Mouse (Mus musculus) kidney, embryonic 15.5 days (tissue): ENCODE measurements around the gene Bcat1. TPM values are rescaled to one million over a fixed set of nuclear protein-coding genes. Genes with fewer than 3 reads are reported as not detected.
"Not testable (repeated sequence)": the region's sequence is repeated elsewhere in the genome, so short reads cannot be mapped to it uniquely, and the experiment has no call there.

Experiments
- ATAC-seq: fragments of 200-750 bp; cut with Nextera tagmentation; replicated peaks from 2 replicates; pipeline ENCODE4 v1.8.0; 2017; ENCODE audit warnings: moderate TSS enrichment; ENCODE audit not compliant: low FRiP score
- H3K27ac ChIP-seq: fragments of 300-500 bp; sonication (generic); 2 replicates; pipeline ENCODE4 v1.5.1; 2015; ENCODE audit warnings: mild to moderate bottlenecking, inconsistent platforms
- H3K27me3 ChIP-seq: fragments of 300-500 bp; sonication (generic); 2 replicates; pipeline ENCODE4 v1.6.1; 2015; ENCODE audit warnings: inconsistent platforms
- H3K36me3 ChIP-seq: fragments of 300-500 bp; sonication (generic); 2 replicates; pipeline ENCODE4 v1.6.1; 2015; ENCODE audit warnings: inconsistent platforms
- H3K4me1 ChIP-seq: fragments of 300-500 bp; sonication (generic); 2 replicates; pipeline ENCODE4 v1.6.1; 2015; ENCODE audit warnings: inconsistent platforms
- H3K4me2 ChIP-seq: fragments of 300-500 bp; sonication (generic); 2 replicates; pipeline ENCODE4 v1.6.1; 2015; ENCODE audit warnings: moderate library complexity, mild to moderate bottlenecking, inconsistent platforms
- H3K4me3 ChIP-seq: fragments of 300-500 bp; sonication (generic); replicated peaks from 2 replicates; pipeline ENCODE4 v1.5.1; 2015; ENCODE audit warnings: mild to moderate bottlenecking, inconsistent platforms
- H3K9ac ChIP-seq: fragments of 300-500 bp; sonication (generic); 2 replicates; pipeline ENCODE4 v1.6.1; 2015; ENCODE audit warnings: mild to moderate bottlenecking, inconsistent platforms
- H3K9me3 ChIP-seq: fragments of 300-500 bp; sonication (generic); replicated peaks from 2 replicates; pipeline ENCODE4 v1.6.1; 2016; ENCODE audit warnings: inconsistent platforms
- WGBS: fragments of 180-500 bp; shearing (Covaris S2); methylation state at CpG from one replicate; pipeline ENCODE4 v1.1.7; 2015; ENCODE audit warnings: mixed read lengths; 5-methylcytosine and 5-hydroxymethylcytosine counted together
- polyA plus RNA-seq: library from polyadenylated mRNA; unstranded; fragments of >200 nt; fragmentation: Nextera tagmentation; extraction: Ambion mirVana; gene quantifications from 2 replicates; pipeline ENCODE4 v1.2.1, GENCODE M21; 2015

The Bcat1 gene
- polyA plus RNA-seq, 1 experiment from 2014 or later, result 9.1 TPM

DNA sequence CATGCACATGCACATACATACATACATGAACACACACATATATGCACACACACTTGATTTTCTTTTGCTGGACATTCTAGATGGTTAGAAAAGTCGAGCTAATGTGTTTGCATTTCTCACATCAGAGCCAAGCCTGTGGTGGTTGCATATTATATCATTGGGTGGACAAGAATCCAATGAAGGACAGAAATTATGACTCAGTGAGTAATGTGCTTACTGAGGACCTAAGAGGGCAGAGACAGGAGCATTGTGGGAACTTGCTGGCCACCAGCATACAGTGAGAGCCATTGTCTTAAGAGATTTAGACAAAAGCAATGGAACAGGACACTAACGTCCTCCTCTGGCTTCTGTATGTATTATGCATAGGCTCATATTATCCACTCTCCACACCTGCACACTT is 38.6 kb upstream of the Bcat1 start:
- H3K9me3 ChIP-seq, result no peaks in the 10 kb centered on the region
- H3K36me3 ChIP-seq, result no peaks in the 10 kb centered on the region
- no peak overlapping the region for H3K4me3 ChIP-seq
- no peak overlapping the region for H3K4me2 ChIP-seq
- H3K27ac ChIP-seq, result no peak overlapping the region
- ATAC-seq, result no peak
- peaks cover 10% of the 10 kb centered on the region for H3K4me1 ChIP-seq
- H3K27me3 ChIP-seq, result no peaks in the 10 kb centered on the region
- no peak overlapping the region for H3K9ac ChIP-seq
- WGBS, result 83% methylated on average over 2 of the region's 2 CpGs

DNA sequence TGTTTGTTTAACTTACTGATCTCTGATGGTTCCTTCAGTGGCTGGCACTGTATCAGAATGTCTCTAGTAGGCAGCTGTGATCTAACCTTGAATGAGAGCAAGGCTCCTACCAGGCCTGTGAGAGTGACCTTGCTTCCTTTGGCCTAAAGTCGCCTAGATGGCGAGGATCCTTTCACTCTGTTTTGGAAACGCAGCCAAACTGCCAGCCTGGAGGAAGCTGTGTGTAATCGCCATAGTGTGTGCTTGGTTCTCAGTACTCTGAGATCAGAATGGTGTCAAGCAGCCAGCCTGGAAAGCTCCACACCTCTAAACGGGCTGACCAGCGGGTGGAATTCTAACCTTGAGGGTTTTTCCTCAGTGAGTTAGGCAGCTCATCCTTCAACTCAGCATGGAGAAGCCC is 36.9 kb upstream of the Bcat1 start:
- H3K36me3 ChIP-seq, result no peaks in the 10 kb centered on the region
- H3K27me3 ChIP-seq, result no peaks in the 10 kb centered on the region
- WGBS, result 63% methylated on average over 6 of the region's 6 CpGs
- no peak overlapping the region for H3K4me3 ChIP-seq
- no peak for ATAC-seq
- no peak overlapping the region for H3K27ac ChIP-seq
- H3K4me2 ChIP-seq, result no peak overlapping the region
- no peaks in the 10 kb centered on the region for H3K9me3 ChIP-seq
- no peak overlapping the region for H3K9ac ChIP-seq
- peaks cover 10% of the 10 kb centered on the region for H3K4me1 ChIP-seq

DNA sequence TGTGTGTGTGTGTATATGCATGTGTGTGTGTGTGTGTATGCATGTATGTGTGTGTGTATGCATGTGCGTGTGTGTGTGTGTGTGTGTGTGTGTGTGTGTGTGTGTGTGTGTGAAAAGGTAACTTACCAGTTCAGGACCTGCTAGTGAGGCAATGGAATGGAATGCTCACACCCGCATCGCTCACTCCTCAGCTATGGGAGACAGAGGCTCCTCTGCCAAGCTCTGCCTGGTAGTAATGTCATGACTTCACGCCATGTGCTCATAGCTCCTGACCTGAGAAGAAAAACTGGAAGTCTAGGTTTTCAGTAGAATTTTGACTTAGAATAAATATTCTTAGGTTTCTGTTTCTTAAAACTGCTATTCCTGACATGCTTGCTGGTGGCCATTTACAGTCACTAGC is 34.8 kb upstream of the Bcat1 start:
- no peak overlapping the region for H3K27ac ChIP-seq
- 87% methylated on average over 4 of the region's 4 CpGs for WGBS
- no peak overlapping the region for H3K4me3 ChIP-seq
- H3K9ac ChIP-seq, result no peak overlapping the region
- ATAC-seq, result no peak
- H3K9me3 ChIP-seq, result no peaks in the 10 kb centered on the region
- no peaks in the 10 kb centered on the region for H3K36me3 ChIP-seq
- no peaks in the 10 kb centered on the region; the same call in 1 of the 2 replicates for H3K4me1 ChIP-seq
- no peak overlapping the region for H3K4me2 ChIP-seq
- no peaks in the 10 kb centered on the region for H3K27me3 ChIP-seq

GRCm38 (mm10) chr6:145106163-145106842 is 30.3 kb upstream of the Bcat1 start:
- Histone ChIP-seq H3K9me3 (no peaks in the 10 kb centered on the region), H3K4me2 (no peak overlapping the region), H3K27ac (no peak overlapping the region), H3K36me3 (no peaks in the 10 kb centered on the region), H3K4me3 (no peak overlapping the region), H3K27me3 (no peaks in the 10 kb centered on the region), H3K9ac (no peak overlapping the region), H3K4me1 (peaks cover 5% of the 10 kb centered on the region; the same call in 1 of the 2 replicates)
- ATAC-seq, result no peak
- 95% methylated on average over 5 of the region's 6 CpGs for WGBS

DNA sequence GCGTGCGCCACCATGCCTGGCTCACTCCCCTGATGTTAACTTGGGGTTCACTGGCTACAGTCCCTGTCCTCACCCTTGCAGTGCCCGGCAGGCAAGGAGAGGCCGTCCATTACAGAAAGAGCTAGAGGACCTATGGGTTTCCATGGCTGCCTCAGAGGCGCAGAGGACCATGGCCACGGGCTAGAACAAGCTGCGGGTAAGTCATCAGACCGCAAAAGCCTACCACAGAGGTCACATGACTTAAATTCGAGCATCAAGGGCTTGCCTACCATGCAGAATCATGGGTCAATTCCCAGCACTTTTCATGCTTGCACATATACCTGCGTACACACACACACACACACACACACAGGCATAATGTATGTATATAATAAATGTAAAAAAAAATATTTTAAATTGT is 29.5 kb upstream of the Bcat1 start:
- peaks cover 5% of the 10 kb centered on the region; the same call in 1 of the 2 replicates for H3K4me1 ChIP-seq
- H3K4me3 ChIP-seq, result no peak overlapping the region
- no peak overlapping the region for H3K27ac ChIP-seq
- H3K4me2 ChIP-seq, result no peak overlapping the region
- ATAC-seq, result no peak
- no peaks in the 10 kb centered on the region for H3K9me3 ChIP-seq
- H3K27me3 ChIP-seq, result no peaks in the 10 kb centered on the region
- WGBS, result 95% methylated on average over 10 of the region's 10 CpGs
- no peaks in the 10 kb centered on the region for H3K36me3 ChIP-seq
- H3K9ac ChIP-seq, result no peak overlapping the region

GRCm38 (mm10) chr6:145104241-145104939 is 28.4 kb upstream of the Bcat1 start:
- ATAC-seq, result no peak
- Histone ChIP-seq H3K27ac (no peak overlapping the region), H3K9ac (no peak overlapping the region), H3K4me1 (peaks cover 5% of the 10 kb centered on the region; the same call in 1 of the 2 replicates), H3K4me3 (no peak overlapping the region), H3K27me3 (no peaks in the 10 kb centered on the region), H3K9me3 (no peaks in the 10 kb centered on the region), H3K36me3 (no peaks in the 10 kb centered on the region), H3K4me2 (no peak overlapping the region)
- WGBS, result 58% methylated on average over 10 of the region's 10 CpGs

DNA sequence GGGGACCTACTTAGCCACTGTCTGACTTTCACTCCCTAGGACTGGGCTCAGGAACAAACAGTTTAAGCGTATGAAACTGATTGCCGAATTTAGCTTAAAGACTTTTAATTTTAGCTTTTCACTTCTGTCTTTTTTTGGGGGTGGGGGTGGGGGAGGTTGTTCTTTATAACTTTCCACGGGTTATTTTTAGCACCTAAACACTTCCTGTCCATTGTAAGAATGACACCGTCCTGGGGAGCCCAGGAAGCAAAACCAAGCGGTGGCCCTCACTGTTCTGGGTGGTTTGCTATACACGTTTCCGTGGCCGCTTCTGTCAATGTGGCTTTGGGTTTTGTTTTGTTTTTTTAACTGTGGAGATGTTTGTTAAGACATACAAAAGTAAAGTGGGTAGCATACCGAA is 24.9 kb upstream of the Bcat1 start:
- H3K36me3 ChIP-seq, result no peaks in the 10 kb centered on the region
- peaks cover 5% of the 10 kb centered on the region; the same call in 1 of the 2 replicates for H3K4me1 ChIP-seq
- H3K9me3 ChIP-seq, result no peaks in the 10 kb centered on the region
- no peak overlapping the region for H3K4me2 ChIP-seq
- H3K4me3 ChIP-seq, result no peak overlapping the region
- ATAC-seq, result no peak
- no peak overlapping the region for H3K27ac ChIP-seq
- H3K9ac ChIP-seq, result no peak overlapping the region
- H3K27me3 ChIP-seq, result no peaks in the 10 kb centered on the region
- WGBS, result 66% methylated on average over 9 of the region's 9 CpGs

GRCm38 (mm10) chr6:145094431-145094830 is 18.4 kb upstream of the Bcat1 start:
- ATAC-seq, result no peak
- H3K27ac ChIP-seq, result no peak overlapping the region
- H3K4me2 ChIP-seq, result no peak overlapping the region
- no peak overlapping the region for H3K9ac ChIP-seq
- H3K9me3 ChIP-seq, result no peaks in the 10 kb centered on the region
- no peaks in the 10 kb centered on the region for H3K27me3 ChIP-seq
- H3K36me3 ChIP-seq, result no peaks in the 10 kb centered on the region
- 70% methylated on average over 4 of the region's 4 CpGs for WGBS
- peaks cover 6% of the 10 kb centered on the region; the same call in 1 of the 2 replicates for H3K4me1 ChIP-seq
- no peak overlapping the region for H3K4me3 ChIP-seq

- H3K27me3 ChIP-seq, result not testable (repeated sequence)
Measured at GRCm38 (mm10) chr6:145093038-145093622, 17.1 kb upstream of the Bcat1 start.

GRCm38 (mm10) chr6:145091998-145092397 is 16.0 kb upstream of the Bcat1 start:
- H3K27me3 ChIP-seq, result no peaks in the 10 kb centered on the region
- H3K9me3 ChIP-seq, result no peaks in the 10 kb centered on the region
- H3K4me1 ChIP-seq, result peaks cover 6% of the 10 kb centered on the region; the same call in 1 of the 2 replicates
- no peak overlapping the region for H3K4me2 ChIP-seq
- no peak overlapping the region for H3K9ac ChIP-seq
- H3K4me3 ChIP-seq, result no peak overlapping the region
- H3K36me3 ChIP-seq, result no peaks in the 10 kb centered on the region
- H3K27ac ChIP-seq, result no peak overlapping the region
- 77% methylated on average over 7 of the region's 7 CpGs for WGBS
- no peak for ATAC-seq

More at GRCm38 (mm10) chr6:145093038-145093622, 17.1 kb upstream of the Bcat1 start:
- 50% methylated on average over 7 of the region's 7 CpGs for WGBS
- not testable (repeated sequence) for H3K9ac ChIP-seq, H3K4me1 ChIP-seq, H3K9me3 ChIP-seq, ATAC-seq, H3K36me3 ChIP-seq, H3K4me2 ChIP-seq, H3K4me3 ChIP-seq, H3K27ac ChIP-seq

DNA sequence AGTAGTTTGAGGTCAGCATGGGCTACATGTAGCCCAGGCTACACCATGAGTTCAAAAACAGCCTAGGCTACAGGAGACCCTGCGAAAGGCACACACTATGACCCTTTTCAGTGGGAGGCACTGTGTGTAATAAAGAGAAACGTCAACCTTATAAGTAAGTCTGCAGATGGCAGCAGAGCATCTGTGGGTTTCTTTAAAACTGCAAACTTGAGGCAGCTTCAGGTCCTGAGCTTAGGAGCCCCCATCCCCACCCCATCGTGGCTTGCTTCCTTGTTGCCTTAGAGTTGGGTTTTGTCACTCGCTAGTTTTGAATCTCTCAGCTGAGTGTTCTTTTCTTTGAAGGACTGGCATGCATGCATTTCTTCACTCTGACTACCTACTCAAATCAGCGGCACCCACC is 14.9 kb upstream of the Bcat1 start:
- Histone ChIP-seq H3K4me2 (no peak overlapping the region), H3K4me3 (no peak overlapping the region), H3K27me3 (no peaks in the 10 kb centered on the region), H3K27ac (no peak overlapping the region), H3K36me3 (no peaks in the 10 kb centered on the region), H3K9ac (no peak overlapping the region), H3K9me3 (no peaks in the 10 kb centered on the region), H3K4me1 (peaks cover 6% of the 10 kb centered on the region; the same call in 1 of the 2 replicates)
- ATAC-seq, result no peak; the same call in 1 of the 2 replicates
- WGBS, result 63% methylated on average over 5 of the region's 5 CpGs

DNA sequence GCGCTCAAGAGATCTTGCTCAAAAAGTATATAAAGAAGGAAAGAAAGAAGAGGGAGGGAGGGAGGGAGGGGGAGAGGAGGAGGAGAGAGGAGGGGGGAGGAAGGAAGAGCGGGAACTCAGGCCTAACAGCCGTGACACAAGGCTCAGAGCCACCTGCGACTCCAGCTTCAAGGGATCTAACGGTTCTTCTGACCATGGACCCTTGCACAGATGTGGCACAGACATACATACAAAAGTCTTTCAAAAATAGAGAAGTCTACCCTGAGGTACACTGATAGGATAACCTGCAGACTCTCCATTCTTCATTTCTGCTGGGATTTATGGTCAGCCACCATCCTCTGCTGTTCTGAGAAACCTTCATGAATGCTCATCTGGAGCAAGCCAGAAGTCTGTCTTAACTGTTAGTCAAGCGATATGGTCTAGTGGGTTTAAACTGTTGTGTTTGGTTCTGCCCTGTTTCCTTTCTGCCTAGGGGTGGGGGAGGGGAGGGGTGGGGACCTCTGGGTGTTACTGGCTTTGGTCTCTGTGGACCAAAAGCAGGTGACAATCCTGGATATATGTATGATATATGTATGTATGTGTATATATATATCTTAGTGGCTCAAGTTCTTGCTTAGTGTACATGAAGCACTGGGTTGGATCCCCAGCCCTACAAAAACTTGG is 14.3 kb upstream of the Bcat1 start:
- no peaks in the 10 kb centered on the region for H3K27me3 ChIP-seq
- no peak overlapping the region for H3K4me2 ChIP-seq
- no peaks in the 10 kb centered on the region for H3K36me3 ChIP-seq
- H3K4me1 ChIP-seq, result peaks cover 6% of the 10 kb centered on the region; the same call in 1 of the 2 replicates
- 52% methylated on average over 6 of the region's 6 CpGs for WGBS
- H3K4me3 ChIP-seq, result no peak overlapping the region
- no peak overlapping the region for H3K27ac ChIP-seq
- H3K9ac ChIP-seq, result no peak overlapping the region
- 0 out of 2 replicates have a peak, but pooled peaks have one; percentile 22 for ATAC-seq
- H3K9me3 ChIP-seq, result no peaks in the 10 kb centered on the region
